Mouse (Mus musculus): Measurements from ENCODE around the gene Lce1e. TPM values are rescaled to one million over a fixed set of nuclear protein-coding genes. Genes with fewer than 3 reads are reported as not detected.

Lce1e gene
- 0.31 and 0.48 TPM in 2 replicates for polyA plus RNA-seq (2012; rRNA removed)

GRCm38 (mm10) chr3:92708974-92709373, at the start of gene Lce1e:
TSS of gene Lce1e (minus strand) at chr3:92709074.
- no peaks in the 10 kb centered on the region for H3K36me3 ChIP-seq (ENCODE audit: control insufficient read depth, insufficient read depth, low read length)
- TF ChIP-seq POLR2A (IDR thresholded peaks at IDR 0.05; ENCODE audit: control insufficient read depth, extremely low read depth, insufficient read depth, low read length, poor library complexity) (no peak), CTCF (IDR thresholded peaks at IDR 0.05; ENCODE audit: borderline replicate concordance, control insufficient read depth, extremely low read depth, insufficient read depth, low read length, poor library complexity) (no peak)
- WGBS, result 82% methylated on average over 2 of the region's 2 CpGs
- H3K27ac ChIP-seq (ENCODE audit: control insufficient read depth, insufficient read depth, low read length), result no peak within 1 kb of the TSS
- H3K4me1 ChIP-seq (replicated peaks; ENCODE audit: control insufficient read depth, insufficient read depth, low read length), result no peaks in the 10 kb centered on the region
- DNase-seq, result no peak
- H3K4me3 ChIP-seq (ENCODE audit: control insufficient read depth, insufficient read depth, low read length), result no peak within 1 kb of the TSS
- H3K27me3 ChIP-seq (ENCODE audit: control insufficient read depth, insufficient read depth, low read length), result no peaks in the 10 kb centered on the region

GRCm38 (mm10) chr3:92753197-92753596, 44.3 kb upstream of the Lce1e start:
- Histone ChIP-seq H3K36me3 (ENCODE audit: control insufficient read depth, insufficient read depth, low read length) (no peaks in the 10 kb centered on the region), H3K27ac (ENCODE audit: control insufficient read depth, insufficient read depth, low read length) (no peak overlapping the region), H3K27me3 (ENCODE audit: control insufficient read depth, insufficient read depth, low read length) (no peaks in the 10 kb centered on the region), H3K4me1 (replicated peaks; ENCODE audit: control insufficient read depth, insufficient read depth, low read length) (no peaks in the 10 kb centered on the region), H3K4me3 (ENCODE audit: control insufficient read depth, insufficient read depth, low read length) (no peak overlapping the region)
- DNase-seq, result no peak
- TF ChIP-seq CTCF (IDR thresholded peaks at IDR 0.05; ENCODE audit: borderline replicate concordance, control insufficient read depth, extremely low read depth, insufficient read depth, low read length, poor library complexity) (no peak), POLR2A (IDR thresholded peaks at IDR 0.05; ENCODE audit: control insufficient read depth, extremely low read depth, insufficient read depth, low read length, poor library complexity) (no peak)
- 48% methylated on average over 3 of the region's 3 CpGs for WGBS

- Histone ChIP-seq H3K27ac (ENCODE audit: control insufficient read depth, insufficient read depth, low read length) (no peak within 1 kb of the TSS), H3K36me3 (ENCODE audit: control insufficient read depth, insufficient read depth, low read length) (no peaks in the 10 kb centered on the region), H3K4me3 (ENCODE audit: control insufficient read depth, insufficient read depth, low read length) (no peak within 1 kb of the TSS), H3K4me1 (replicated peaks; ENCODE audit: control insufficient read depth, insufficient read depth, low read length) (no peaks in the 10 kb centered on the region), H3K27me3 (ENCODE audit: control insufficient read depth, insufficient read depth, low read length) (no peaks in the 10 kb centered on the region)
- DNase-seq, result no peak
- TF ChIP-seq POLR2A (IDR thresholded peaks at IDR 0.05; ENCODE audit: control insufficient read depth, extremely low read depth, insufficient read depth, low read length, poor library complexity) (no peak), CTCF (IDR thresholded peaks at IDR 0.05; ENCODE audit: borderline replicate concordance, control insufficient read depth, extremely low read depth, insufficient read depth, low read length, poor library complexity) (no peak)
- 80% methylated on average over 1 of the region's 1 CpGs for WGBS
Observed at GRCm38 (mm10) chr3:92752238-92752637, 43.4 kb upstream of the Lce1e start, which contains the start of gene Lce1g. TSS of gene Lce1g (minus strand) at chr3:92752338.

GRCm38 (mm10) chr3:92738996-92739395, 30.1 kb upstream of the Lce1e start, which contains the start of gene Gm38119:
TSS of gene Gm38119 (minus strand) at chr3:92739096.
- DNase-seq, result no peak

DNA sequence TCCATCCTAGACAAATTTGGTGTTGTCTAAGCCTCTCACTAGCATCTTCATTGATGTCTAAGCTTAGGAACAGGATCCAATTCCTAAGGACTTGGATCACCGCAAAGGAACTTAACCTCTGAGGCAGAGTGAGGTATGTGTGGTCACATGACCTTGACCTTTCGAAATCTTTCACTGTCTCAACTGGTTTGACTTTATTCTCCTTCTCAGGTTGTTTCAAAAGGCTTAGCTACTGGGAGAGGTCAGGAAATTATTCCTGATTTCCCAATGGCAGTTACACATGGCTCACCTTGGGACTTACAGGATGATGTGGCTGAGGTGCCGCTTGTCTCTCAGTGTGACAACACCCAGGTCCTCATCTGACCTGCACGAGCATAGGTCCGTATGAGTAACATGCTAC, 13.8 kb upstream of the Lce1e start:
- Histone ChIP-seq H3K27ac (ENCODE audit: control insufficient read depth, insufficient read depth, low read length) (no peak overlapping the region), H3K4me1 (replicated peaks; ENCODE audit: control insufficient read depth, insufficient read depth, low read length) (no peaks in the 10 kb centered on the region), H3K4me3 (ENCODE audit: control insufficient read depth, insufficient read depth, low read length) (no peak overlapping the region), H3K27me3 (ENCODE audit: control insufficient read depth, insufficient read depth, low read length) (no peaks in the 10 kb centered on the region), H3K36me3 (ENCODE audit: control insufficient read depth, insufficient read depth, low read length) (no peaks in the 10 kb centered on the region)
- TF ChIP-seq POLR2A (IDR thresholded peaks at IDR 0.05; ENCODE audit: control insufficient read depth, extremely low read depth, insufficient read depth, low read length, poor library complexity) (no peak), CTCF (IDR thresholded peaks at IDR 0.05; ENCODE audit: borderline replicate concordance, control insufficient read depth, extremely low read depth, insufficient read depth, low read length, poor library complexity) (no peak)
- WGBS, result 90% methylated on average over 5 of the region's 5 CpGs
- DNase-seq, result no peak

More at GRCm38 (mm10) chr3:92738996-92739395, 30.1 kb upstream of the Lce1e start, which contains the start of gene Gm38119:
- 74% methylated on average over 1 of the region's 1 CpGs for WGBS
- H3K27me3 ChIP-seq (ENCODE audit: control insufficient read depth, insufficient read depth, low read length), result no peaks in the 10 kb centered on the region
- no peak within 1 kb of the TSS for H3K4me3 ChIP-seq (ENCODE audit: control insufficient read depth, insufficient read depth, low read length)
- H3K36me3 ChIP-seq (ENCODE audit: control insufficient read depth, insufficient read depth, low read length), result no peaks in the 10 kb centered on the region
- no peaks in the 10 kb centered on the region for H3K4me1 ChIP-seq (replicated peaks; ENCODE audit: control insufficient read depth, insufficient read depth, low read length)
- TF ChIP-seq CTCF (IDR thresholded peaks at IDR 0.05; ENCODE audit: borderline replicate concordance, control insufficient read depth, extremely low read depth, insufficient read depth, low read length, poor library complexity) (no peak), POLR2A (IDR thresholded peaks at IDR 0.05; ENCODE audit: control insufficient read depth, extremely low read depth, insufficient read depth, low read length, poor library complexity) (no peak)
- no peak within 1 kb of the TSS for H3K27ac ChIP-seq (ENCODE audit: control insufficient read depth, insufficient read depth, low read length)

GRCm38 (mm10) chr3:92720250-92720649, 11.4 kb upstream of the Lce1e start, which contains the start of gene Lce1f:
TSS of gene Lce1f (minus strand) at chr3:92720350.
- TF ChIP-seq POLR2A (IDR thresholded peaks at IDR 0.05; ENCODE audit: control insufficient read depth, extremely low read depth, insufficient read depth, low read length, poor library complexity), result no peak
- no peak for TF ChIP-seq CTCF (IDR thresholded peaks at IDR 0.05; ENCODE audit: borderline replicate concordance, control insufficient read depth, extremely low read depth, insufficient read depth, low read length, poor library complexity)

GRCm38 (mm10) chr3:92715122-92715521, 6.2 kb upstream of the Lce1e start:
- Histone ChIP-seq H3K36me3 (ENCODE audit: control insufficient read depth, insufficient read depth, low read length) (no peaks in the 10 kb centered on the region), H3K27me3 (ENCODE audit: control insufficient read depth, insufficient read depth, low read length) (no peaks in the 10 kb centered on the region), H3K4me1 (replicated peaks; ENCODE audit: control insufficient read depth, insufficient read depth, low read length) (no peaks in the 10 kb centered on the region), H3K4me3 (ENCODE audit: control insufficient read depth, insufficient read depth, low read length) (no peak overlapping the region), H3K27ac (ENCODE audit: control insufficient read depth, insufficient read depth, low read length) (no peak overlapping the region)
- DNase-seq, result no peak
- no peak for TF ChIP-seq CTCF (IDR thresholded peaks at IDR 0.05; ENCODE audit: borderline replicate concordance, control insufficient read depth, extremely low read depth, insufficient read depth, low read length, poor library complexity)
- TF ChIP-seq POLR2A (IDR thresholded peaks at IDR 0.05; ENCODE audit: control insufficient read depth, extremely low read depth, insufficient read depth, low read length, poor library complexity), result no peak

More at GRCm38 (mm10) chr3:92720250-92720649, 11.4 kb upstream of the Lce1e start, which contains the start of gene Lce1f:
- Histone ChIP-seq H3K4me1 (replicated peaks; ENCODE audit: control insufficient read depth, insufficient read depth, low read length) (no peaks in the 10 kb centered on the region), H3K4me3 (ENCODE audit: control insufficient read depth, insufficient read depth, low read length) (no peak within 1 kb of the TSS), H3K27me3 (ENCODE audit: control insufficient read depth, insufficient read depth, low read length) (no peaks in the 10 kb centered on the region), H3K36me3 (ENCODE audit: control insufficient read depth, insufficient read depth, low read length) (no peaks in the 10 kb centered on the region), H3K27ac (ENCODE audit: control insufficient read depth, insufficient read depth, low read length) (no peak within 1 kb of the TSS)
- DNase-seq, result no peak
- WGBS, result 80% methylated on average over 3 of the region's 3 CpGs

Measured in thymus, adult 2 months (tissue).